Mouse (Mus musculus) thymus, postnatal 36 days (tissue): Measurements from ENCODE around the gene AY074887.

Experiments
- DNase-seq, 2 experiments: peaks; one replicate each; pipeline ENCODE4 v3.0.0; 2022; ENCODE audit warnings: mixed read lengths in 2 of 2

Gene AY074887

DNA sequence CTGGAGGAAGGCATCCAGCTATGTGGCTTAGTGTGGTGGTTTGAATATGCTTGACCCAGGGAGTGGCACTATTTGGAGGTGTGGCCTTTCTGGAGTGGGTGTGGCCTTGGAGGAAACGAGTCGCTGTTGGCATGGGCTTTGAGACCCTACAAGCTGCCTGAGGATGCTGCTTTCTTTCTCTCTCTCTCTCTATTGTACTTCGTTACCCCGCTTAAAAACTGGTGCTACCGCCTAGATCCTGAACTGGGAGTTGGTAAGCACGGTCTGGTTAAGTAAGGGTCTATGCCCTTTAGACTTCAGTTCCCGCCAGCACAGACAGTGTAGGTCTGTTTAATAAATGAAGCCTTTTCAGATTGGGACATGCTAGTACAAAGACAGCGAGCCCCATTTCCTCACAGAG, 34.4 kb downstream of the AY074887 start:
- DNase-seq: no peak

DNA sequence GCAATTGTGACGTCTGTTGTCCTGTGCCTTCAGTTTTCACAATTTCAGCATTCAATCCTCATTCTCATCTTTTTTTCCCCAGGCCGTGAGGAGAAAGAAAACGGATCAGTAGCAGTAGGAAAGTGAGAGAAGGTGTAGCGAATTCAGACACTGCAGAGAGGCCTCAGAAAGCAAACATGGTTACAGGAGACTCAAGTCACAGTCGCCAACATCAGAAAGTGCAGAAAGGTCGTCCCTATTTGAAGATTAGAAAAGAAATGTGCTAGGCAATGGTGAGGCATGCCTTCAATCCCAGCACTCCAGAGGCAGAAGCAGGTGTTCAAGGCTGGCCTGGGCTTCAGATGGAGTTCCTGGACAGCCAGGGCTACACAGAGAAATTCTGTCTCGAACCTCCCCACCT, 35.2 kb downstream of the AY074887 start:
- DNase-seq: no peak

DNA sequence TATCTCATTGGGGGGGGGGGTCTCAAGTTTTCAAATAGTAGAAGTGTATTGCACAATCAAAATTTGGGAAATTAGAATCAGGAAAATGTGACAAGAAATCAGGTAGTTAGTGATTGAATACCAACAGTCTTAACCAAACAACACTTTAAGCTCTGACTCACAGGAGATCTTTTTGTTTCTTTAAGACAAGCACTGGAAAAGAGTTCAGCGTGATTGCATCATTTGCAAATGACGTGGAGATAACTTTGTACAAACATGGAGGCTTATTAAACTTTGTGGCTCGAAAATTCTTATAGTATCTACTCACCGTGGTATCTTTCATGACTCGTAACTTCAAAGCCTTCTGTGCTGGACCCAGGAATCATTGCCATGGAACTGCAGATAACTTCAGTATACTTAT, 41.4 kb downstream of the AY074887 start:
- DNase-seq: no peak
